Mouse (Mus musculus): ENCODE results near the gene Tmeff2. TPM values are rescaled to one million over a fixed set of nuclear protein-coding genes. Genes with fewer than 3 reads are reported as not detected.

Tmeff2 gene
- polyA plus RNA-seq, 1 experiment from 2014 or later = 2.3 TPM

GRCm38 (mm10) chr1:51094713-51095112, 194.3 kb downstream of the Tmeff2 start:
- H3K4me3 ChIP-seq = no peak overlapping the region
- no peaks in the 10 kb centered on the region for H3K36me3 ChIP-seq
- H3K27me3 ChIP-seq (ENCODE audit: insufficient read depth, poor library complexity, severe bottlenecking) = no peaks in the 10 kb centered on the region
- H3K9me3 ChIP-seq = no peaks in the 10 kb centered on the region
- WGBS = 80% methylated on average over 2 of the region's 2 CpGs
- H3K4me1 ChIP-seq = no peaks in the 10 kb centered on the region
- H3K27ac ChIP-seq = no peak overlapping the region
- DNase-seq (ENCODE audit: low spot score) = no peak

GRCm38 (mm10) chr1:51096848-51097598, 196.6 kb downstream of the Tmeff2 start:
- Histone ChIP-seq H3K4me3 (no peak overlapping the region), H3K27me3 (ENCODE audit: insufficient read depth, poor library complexity, severe bottlenecking) (no peaks in the 10 kb centered on the region), H3K4me1 (no peaks in the 10 kb centered on the region), H3K27ac (no peak overlapping the region), H3K9me3 (no peaks in the 10 kb centered on the region), H3K36me3 (no peaks in the 10 kb centered on the region)
- DNase-seq (ENCODE audit: low spot score) = no peak
- 81% methylated on average over 4 of the region's 4 CpGs for WGBS

GRCm38 (mm10) chr1:51101034-51101590, 200.7 kb downstream of the Tmeff2 start:
- no peak overlapping the region for H3K4me3 ChIP-seq
- no peak for DNase-seq (ENCODE audit: low spot score)
- H3K9me3 ChIP-seq = no peaks in the 10 kb centered on the region
- WGBS = 88% methylated on average over 2 of the region's 2 CpGs
- no peaks in the 10 kb centered on the region for H3K27me3 ChIP-seq (ENCODE audit: insufficient read depth, poor library complexity, severe bottlenecking)
- no peak overlapping the region for H3K27ac ChIP-seq
- H3K4me1 ChIP-seq = 0 out of 2 replicates have a peak, but pooled peaks cover 7% of the 10 kb centered on the region
- no peaks in the 10 kb centered on the region for H3K36me3 ChIP-seq

GRCm38 (mm10) chr1:51104698-51105097, 204.3 kb downstream of the Tmeff2 start:
- peak overlapping the region; percentile 62; the same call in 1 of the 2 replicates for H3K27ac ChIP-seq
- WGBS = 51% methylated on average over 2 of the region's 2 CpGs
- H3K9me3 ChIP-seq = no peaks in the 10 kb centered on the region
- no peak overlapping the region for H3K4me3 ChIP-seq
- DNase-seq (ENCODE audit: low spot score) = no peak
- 0 out of 2 replicates have a peak, but pooled peaks cover 7% of the 10 kb centered on the region for H3K4me1 ChIP-seq
- no peaks in the 10 kb centered on the region for H3K27me3 ChIP-seq (ENCODE audit: insufficient read depth, poor library complexity, severe bottlenecking)
- no peaks in the 10 kb centered on the region for H3K36me3 ChIP-seq

DNA sequence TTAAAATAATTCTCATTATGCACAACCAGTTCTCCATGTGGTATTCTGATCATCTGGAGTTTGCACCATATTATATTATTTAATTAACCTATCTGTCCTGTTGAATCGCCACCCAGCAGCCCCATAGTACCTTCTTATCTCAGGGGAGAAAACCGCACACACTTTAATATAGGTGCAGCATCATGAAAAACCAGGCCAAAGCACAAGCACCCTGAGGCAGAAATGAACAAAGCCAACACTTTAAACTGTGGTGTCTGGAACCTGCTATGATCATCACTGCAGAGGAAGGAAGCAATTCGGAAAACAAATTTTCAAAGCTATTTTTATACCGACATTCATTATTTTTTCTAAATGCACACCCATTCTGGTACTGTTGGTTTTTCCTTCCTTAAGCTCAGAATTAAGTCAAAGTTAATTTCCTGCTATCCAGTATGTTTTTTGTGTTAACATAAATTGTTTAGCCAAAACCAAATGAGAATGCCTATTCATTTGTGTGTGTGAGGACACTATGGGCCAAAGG, 206.0 kb downstream of the Tmeff2 start:
- Histone ChIP-seq H3K4me3 (no peak overlapping the region), H3K27me3 (ENCODE audit: insufficient read depth, poor library complexity, severe bottlenecking) (no peaks in the 10 kb centered on the region), H3K9me3 (no peaks in the 10 kb centered on the region), H3K36me3 (no peaks in the 10 kb centered on the region), H3K27ac (no peak overlapping the region), H3K4me1 (0 out of 2 replicates have a peak, but pooled peaks cover 7% of the 10 kb centered on the region)
- no peak for DNase-seq (ENCODE audit: low spot score)
- WGBS = 77% methylated on average over 4 of the region's 4 CpGs

DNA sequence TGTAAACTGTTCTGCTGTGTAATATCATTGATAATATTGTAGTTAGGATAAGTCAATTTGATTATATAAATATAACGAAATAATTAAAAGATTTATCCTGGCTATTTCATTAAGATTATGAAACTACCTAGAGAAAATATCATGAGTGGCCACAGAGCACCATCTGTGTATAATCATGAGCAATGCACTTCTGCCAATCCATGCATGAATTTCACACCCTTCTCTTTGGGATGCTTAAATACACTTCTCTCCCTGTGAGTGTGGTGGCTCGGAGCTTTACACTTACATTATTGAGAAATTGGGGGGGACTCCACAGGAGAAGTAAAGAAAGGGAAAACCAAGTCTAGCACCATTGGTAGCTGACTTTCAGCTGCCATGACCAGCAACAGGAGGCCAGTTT, 206.9 kb downstream of the Tmeff2 start:
- DNase-seq (ENCODE audit: low spot score) = no peak
- H3K4me3 ChIP-seq = no peak overlapping the region
- H3K27me3 ChIP-seq (ENCODE audit: insufficient read depth, poor library complexity, severe bottlenecking) = no peaks in the 10 kb centered on the region
- WGBS = 65% methylated on average over 2 of the region's 2 CpGs
- H3K36me3 ChIP-seq = no peaks in the 10 kb centered on the region
- no peaks in the 10 kb centered on the region for H3K9me3 ChIP-seq
- H3K27ac ChIP-seq = no peak overlapping the region
- H3K4me1 ChIP-seq = 0 out of 2 replicates have a peak, but pooled peaks cover 7% of the 10 kb centered on the region

DNA sequence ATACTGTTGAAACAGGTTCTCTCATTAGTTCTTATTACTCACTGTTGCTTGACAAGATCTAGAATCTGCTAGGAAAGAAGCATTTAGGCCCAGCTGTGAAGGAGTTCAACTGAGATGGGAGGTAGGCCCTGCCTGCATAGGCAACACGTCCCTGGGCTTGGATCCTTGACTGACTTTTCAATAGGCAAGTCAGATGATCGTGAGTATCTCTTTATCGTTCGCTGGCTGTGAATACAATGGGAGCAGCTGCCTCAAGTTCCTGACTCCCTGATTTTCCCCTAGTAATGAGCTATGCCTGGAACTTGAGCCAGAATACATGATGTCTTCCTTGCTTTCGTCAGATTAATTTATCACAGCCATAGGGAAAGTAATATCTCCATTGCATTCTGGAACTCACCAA, 214.3 kb downstream of the Tmeff2 start:
- WGBS = 79% methylated on average over 5 of the region's 5 CpGs
- no peak overlapping the region for H3K4me3 ChIP-seq
- no peak overlapping the region for H3K27ac ChIP-seq

DNA sequence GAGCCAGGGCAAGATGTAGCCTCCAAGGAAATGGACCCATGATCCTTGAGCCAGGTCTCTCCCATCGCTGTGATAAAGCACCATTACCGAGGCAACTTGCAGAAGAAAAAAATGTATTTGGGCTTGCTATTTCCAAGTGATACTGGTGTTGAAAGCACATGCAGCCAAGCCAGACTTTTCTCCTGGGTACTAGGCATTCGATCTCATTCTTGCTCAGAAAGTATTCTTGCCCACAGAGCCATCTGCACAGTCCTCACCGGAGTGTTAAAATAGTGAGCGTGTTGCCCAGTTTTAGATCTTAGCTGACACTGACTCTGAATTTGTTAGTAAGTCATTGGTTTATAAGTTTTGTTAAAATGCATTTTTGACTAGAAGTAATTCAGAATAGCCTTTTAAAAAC, 215.3 kb downstream of the Tmeff2 start:
- H3K27ac ChIP-seq = no peak overlapping the region
- no peaks in the 10 kb centered on the region for H3K36me3 ChIP-seq
- no peaks in the 10 kb centered on the region for H3K4me1 ChIP-seq
- no peak overlapping the region for H3K4me3 ChIP-seq
- no peaks in the 10 kb centered on the region for H3K9me3 ChIP-seq
- no peak for DNase-seq (ENCODE audit: low spot score)
- WGBS = 89% methylated on average over 5 of the region's 5 CpGs
- no peaks in the 10 kb centered on the region for H3K27me3 ChIP-seq (ENCODE audit: insufficient read depth, poor library complexity, severe bottlenecking)

More for the DNA sequence above, 214.3 kb downstream of the Tmeff2 start:
- Histone ChIP-seq H3K36me3 (no peaks in the 10 kb centered on the region), H3K27me3 (ENCODE audit: insufficient read depth, poor library complexity, severe bottlenecking) (no peaks in the 10 kb centered on the region), H3K4me1 (no peaks in the 10 kb centered on the region), H3K9me3 (no peaks in the 10 kb centered on the region)
- DNase-seq (ENCODE audit: low spot score) = no peak

DNA sequence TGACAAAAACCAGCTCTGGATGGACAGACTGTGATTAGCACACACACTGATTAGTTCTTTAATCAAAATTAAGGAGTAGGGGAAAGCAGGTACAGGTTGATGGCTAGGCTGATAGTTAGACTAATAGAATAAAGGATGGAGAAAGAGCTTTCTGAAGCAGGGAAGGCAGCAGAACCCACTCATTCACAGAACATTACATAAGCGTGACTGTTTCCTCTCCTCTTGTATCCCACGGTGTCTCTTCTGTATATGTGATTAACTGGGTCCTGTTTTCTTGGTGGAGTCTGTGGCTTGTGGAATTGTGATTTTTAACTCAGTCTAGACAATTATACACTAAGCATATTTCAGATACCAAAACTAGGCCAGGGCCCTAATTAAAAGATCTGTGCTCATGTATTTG, 217.4 kb downstream of the Tmeff2 start:
- no peak for DNase-seq (ENCODE audit: low spot score)
- Histone ChIP-seq H3K9me3 (no peaks in the 10 kb centered on the region), H3K36me3 (no peaks in the 10 kb centered on the region), H3K27me3 (ENCODE audit: insufficient read depth, poor library complexity, severe bottlenecking) (no peaks in the 10 kb centered on the region), H3K4me1 (no peaks in the 10 kb centered on the region), H3K4me3 (no peak overlapping the region), H3K27ac (no peak overlapping the region)
- WGBS = 77% methylated on average over 2 of the region's 2 CpGs

DNA sequence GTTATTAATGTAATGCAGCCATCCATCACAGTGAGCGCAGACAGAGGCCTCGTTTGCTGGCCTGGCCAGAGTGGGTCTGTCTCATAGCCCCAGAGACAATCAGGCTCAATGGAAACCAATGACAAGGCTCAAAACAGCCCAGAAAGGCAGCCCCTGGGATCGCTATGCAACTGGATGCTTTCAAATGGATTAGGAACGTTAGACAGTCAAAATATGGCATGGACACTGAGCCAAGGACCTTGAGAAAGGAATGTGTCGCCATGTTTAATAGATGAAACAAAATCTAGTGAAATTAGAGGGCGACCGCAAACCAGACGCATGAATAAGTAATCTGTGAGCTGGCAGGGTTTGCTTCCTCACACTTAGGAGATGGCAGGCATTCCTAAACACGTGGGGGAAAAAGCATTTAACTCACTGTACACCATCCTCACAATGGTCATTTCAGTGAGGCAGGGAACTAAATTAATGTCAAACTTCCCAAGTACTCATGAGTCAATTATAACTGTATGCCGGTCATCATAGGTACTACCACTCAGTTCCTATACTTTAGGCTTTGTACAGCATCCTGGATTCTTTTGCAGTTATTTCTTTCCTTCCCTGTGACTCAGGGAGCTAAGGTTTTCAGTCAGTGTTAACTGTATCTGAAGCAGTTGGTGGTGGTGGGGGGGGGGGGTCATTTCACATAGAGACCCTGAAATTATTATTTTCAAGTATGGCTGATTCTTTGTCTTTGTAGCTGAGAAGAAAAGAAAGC, 225.4 kb downstream of the Tmeff2 start:
- WGBS = 77% methylated on average over 10 of the region's 10 CpGs
- Histone ChIP-seq H3K27ac (no peak overlapping the region), H3K27me3 (ENCODE audit: insufficient read depth, poor library complexity, severe bottlenecking) (no peaks in the 10 kb centered on the region), H3K36me3 (no peaks in the 10 kb centered on the region), H3K4me1 (no peaks in the 10 kb centered on the region), H3K9me3 (no peaks in the 10 kb centered on the region), H3K4me3 (no peak overlapping the region)
- no peak for DNase-seq (ENCODE audit: low spot score)

- Histone ChIP-seq H3K36me3 (no peaks in the 10 kb centered on the region), H3K4me1 (no peaks in the 10 kb centered on the region), H3K9me3 (no peaks in the 10 kb centered on the region), H3K4me3 (no peak overlapping the region), H3K27ac (no peak overlapping the region), H3K27me3 (ENCODE audit: insufficient read depth, poor library complexity, severe bottlenecking) (no peaks in the 10 kb centered on the region)
- WGBS = 68% methylated on average over 5 of the region's 5 CpGs
- no peak for DNase-seq (ENCODE audit: low spot score)
These were observed 225.9 kb downstream of the Tmeff2 start for GRCm38 (mm10) chr1:51126425-51126765.

GRCm38 (mm10) chr1:51136792-51137191, 236.3 kb downstream of the Tmeff2 start:
- no peak overlapping the region for H3K27ac ChIP-seq
- H3K4me3 ChIP-seq = no peak overlapping the region
- no peaks in the 10 kb centered on the region for H3K36me3 ChIP-seq
- 63% methylated on average over 2 of the region's 2 CpGs for WGBS
- no peaks in the 10 kb centered on the region for H3K27me3 ChIP-seq (ENCODE audit: insufficient read depth, poor library complexity, severe bottlenecking)
- DNase-seq (ENCODE audit: low spot score) = no peak
- no peaks in the 10 kb centered on the region for H3K9me3 ChIP-seq
- H3K4me1 ChIP-seq = no peaks in the 10 kb centered on the region

DNA sequence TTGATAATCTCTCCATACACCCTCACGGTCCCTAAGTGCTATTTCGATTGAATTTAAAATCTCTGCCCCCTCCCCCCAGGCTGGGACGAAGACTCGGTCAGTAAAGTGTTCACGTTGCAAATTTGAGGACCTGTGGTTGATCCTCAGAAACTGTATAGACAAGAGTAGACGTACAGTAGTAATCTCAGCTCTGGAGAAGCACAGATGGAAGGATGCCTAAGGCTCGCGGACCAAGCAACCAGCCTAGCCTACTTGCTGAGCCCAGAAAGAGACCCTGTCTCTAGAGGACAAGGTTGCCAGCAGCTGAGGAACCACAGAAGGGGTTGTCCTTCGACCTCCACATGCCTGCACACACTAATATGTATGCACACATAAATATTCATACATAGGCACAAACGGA, 239.2 kb downstream of the Tmeff2 start:
- WGBS = 78% methylated on average over 10 of the region's 10 CpGs

More for the DNA sequence above, 239.2 kb downstream of the Tmeff2 start:
- no peak overlapping the region for H3K4me3 ChIP-seq
- no peaks in the 10 kb centered on the region for H3K9me3 ChIP-seq
- H3K27me3 ChIP-seq (ENCODE audit: insufficient read depth, poor library complexity, severe bottlenecking) = no peaks in the 10 kb centered on the region
- no peak for DNase-seq (ENCODE audit: low spot score)
- H3K27ac ChIP-seq = no peak overlapping the region
- H3K4me1 ChIP-seq = peaks cover 5% of the 10 kb centered on the region; the same call in 1 of the 2 replicates
- no peaks in the 10 kb centered on the region for H3K36me3 ChIP-seq
